Mouse (Mus musculus) liver, embryonic 16.5 days (tissue): ENCODE data around the gene Dera. TPM values are rescaled to one million over a fixed set of nuclear protein-coding genes. Genes with fewer than 3 reads are reported as not detected.

Source experiments
- ATAC-seq: fragments of 200-750 bp; cut with Nextera tagmentation; 2 replicates; pipeline ENCODE4 v1.8.0; 2017; ENCODE audit warnings: low read depth, mild to moderate bottlenecking, moderate number of reproducible peaks, moderate library complexity
- H3K27ac ChIP-seq: fragments of 300-500 bp; sonication (generic); 2 replicates; pipeline ENCODE4 v1.5.1; 2014; ENCODE audit warnings: mild to moderate bottlenecking, low read length
- H3K27me3 ChIP-seq: fragments of 300-500 bp; sonication (generic); 2 replicates; pipeline ENCODE4 v1.6.1; 2014; ENCODE audit warnings: low read depth, low read length, mixed read lengths; ENCODE audit not compliant: control insufficient read depth, insufficient read depth
- H3K36me3 ChIP-seq: fragments of 300-500 bp; sonication (generic); 2 replicates; pipeline ENCODE4 v1.6.1; 2014; ENCODE audit warnings: mild to moderate bottlenecking; ENCODE audit not compliant: control insufficient read depth, insufficient read depth
- H3K4me1 ChIP-seq: fragments of 300-500 bp; sonication (generic); 2 replicates; pipeline ENCODE4 v1.6.1; 2014; ENCODE audit warnings: low read depth, low read length, mixed read lengths; ENCODE audit not compliant: control insufficient read depth
- H3K4me2 ChIP-seq: fragments of 300-500 bp; sonication (generic); 2 replicates; pipeline ENCODE4 v1.6.1; 2014; ENCODE audit warnings: low read depth, low read length, mixed read lengths
- H3K4me3 ChIP-seq: fragments of 300-500 bp; sonication (generic); 2 replicates; pipeline ENCODE4 v1.5.1; 2014; ENCODE audit warnings: low read depth, mild to moderate bottlenecking, low read length
- H3K9ac ChIP-seq: fragments of 300-500 bp; sonication (generic); 2 replicates; pipeline ENCODE4 v1.6.1; 2014; ENCODE audit warnings: low read depth, low read length
- H3K9me3 ChIP-seq: fragments of 300-500 bp; sonication (generic); replicated peaks from 2 replicates; pipeline ENCODE4 v1.6.1; 2016; ENCODE audit warnings: low read length; ENCODE audit not compliant: control insufficient read depth
- WGBS: fragments of 180-500 bp; shearing (Covaris S2); extraction: QIAGEN DNeasy Blood & Tissue Kit; methylation state at CpG from one replicate; pipeline ENCODE4 v1.1.7; 2014; ENCODE audit not compliant: insufficient replicate concordance; 5-methylcytosine and 5-hydroxymethylcytosine counted together
- polyA plus RNA-seq: library from polyadenylated mRNA; unstranded; fragments of >200 nt; fragmentation: Nextera tagmentation; extraction: Ambion mirVana; gene quantifications from 2 replicates; pipeline ENCODE4 v1.2.1, GENCODE M21; 2015

Gene Dera
- polyA plus RNA-seq, 1 experiment from 2014 or later: 38.9 TPM

DNA sequence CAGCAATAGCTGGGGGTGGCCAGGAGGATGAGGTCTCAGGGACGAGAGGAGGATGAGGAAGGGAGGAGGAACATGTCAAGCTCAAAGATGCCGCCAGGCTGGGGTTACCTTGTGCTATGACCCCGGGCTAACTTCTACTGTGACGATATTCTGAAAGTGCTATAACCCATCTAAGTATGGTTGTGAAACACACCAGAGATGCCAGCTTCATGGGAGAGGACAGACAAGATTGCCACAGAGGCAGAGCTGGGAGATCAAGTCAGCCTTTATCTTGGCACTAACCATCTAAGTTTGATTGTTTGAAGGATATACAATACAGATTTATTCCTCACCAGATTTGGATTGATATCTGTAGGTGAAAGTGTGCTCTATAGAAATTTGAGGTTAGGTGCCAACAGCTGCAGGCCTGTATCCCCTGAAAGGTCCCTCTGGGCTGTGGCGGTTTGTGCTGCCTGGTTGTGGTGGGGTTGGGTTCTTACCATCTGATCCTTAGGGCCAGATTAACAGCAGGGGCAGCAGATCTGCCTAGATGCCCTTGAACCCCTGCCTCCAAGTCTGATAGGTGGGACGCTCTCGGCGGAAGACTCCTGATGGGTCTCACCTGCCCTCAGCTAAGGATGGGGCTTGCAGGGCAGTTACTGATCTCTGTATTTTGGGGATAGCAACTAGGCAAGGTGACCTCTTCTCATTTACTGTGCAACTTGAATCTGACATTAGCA, 18.7 kb downstream of the Dera start:
- H3K9me3 ChIP-seq: no peaks in the 10 kb centered on the region
- H3K9ac ChIP-seq: no peak overlapping the region
- H3K4me3 ChIP-seq: no peak overlapping the region
- H3K4me1 ChIP-seq: no peaks in the 10 kb centered on the region
- no peak for ATAC-seq
- H3K36me3 ChIP-seq: no peaks in the 10 kb centered on the region
- 79% methylated on average over 8 of the region's 8 CpGs for WGBS
- H3K27ac ChIP-seq: no peak overlapping the region
- no peak overlapping the region for H3K4me2 ChIP-seq
- H3K27me3 ChIP-seq: no peaks in the 10 kb centered on the region

GRCm38 (mm10) chr6:137773637-137774028, 19.3 kb downstream of the Dera start:
- Histone ChIP-seq H3K9ac (no peak overlapping the region), H3K27ac (no peak overlapping the region), H3K4me2 (no peak overlapping the region), H3K36me3 (no peaks in the 10 kb centered on the region), H3K4me3 (no peak overlapping the region), H3K27me3 (no peaks in the 10 kb centered on the region), H3K4me1 (no peaks in the 10 kb centered on the region), H3K9me3 (no peaks in the 10 kb centered on the region)
- WGBS: 76% methylated on average over 6 of the region's 6 CpGs
- ATAC-seq: no peak

GRCm38 (mm10) chr6:137774166-137774565, 19.8 kb downstream of the Dera start:
- no peak overlapping the region for H3K4me2 ChIP-seq
- H3K4me1 ChIP-seq: no peaks in the 10 kb centered on the region
- H3K9me3 ChIP-seq: no peaks in the 10 kb centered on the region
- WGBS: 78% methylated on average over 13 of the region's 13 CpGs
- H3K36me3 ChIP-seq: no peaks in the 10 kb centered on the region
- H3K27me3 ChIP-seq: no peaks in the 10 kb centered on the region
- no peak overlapping the region for H3K9ac ChIP-seq
- H3K4me3 ChIP-seq: no peak overlapping the region
- ATAC-seq: no peak
- H3K27ac ChIP-seq: no peak overlapping the region

DNA sequence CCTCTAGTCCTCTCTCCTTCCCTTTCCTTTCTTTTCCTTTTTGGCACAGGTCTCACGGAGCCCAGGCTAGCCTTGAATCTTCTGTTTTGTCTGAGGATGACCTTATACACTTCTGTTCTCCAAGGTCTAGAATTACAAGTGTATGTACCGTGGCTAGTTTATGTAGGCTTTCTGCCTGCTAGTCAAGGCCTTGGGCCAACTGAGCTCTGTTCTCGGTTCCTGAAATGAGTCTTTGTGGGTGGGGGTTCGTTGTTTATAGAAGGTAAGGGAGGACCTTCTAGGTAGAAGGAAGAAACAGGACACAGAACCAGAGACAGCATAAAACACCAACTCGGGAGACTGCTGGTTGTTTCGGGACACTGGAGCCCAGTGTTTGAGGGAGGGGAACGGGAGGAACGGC, 20.8 kb downstream of the Dera start:
- no peak overlapping the region for H3K4me2 ChIP-seq
- H3K9me3 ChIP-seq: no peaks in the 10 kb centered on the region
- no peaks in the 10 kb centered on the region for H3K4me1 ChIP-seq
- ATAC-seq: no peak
- H3K27ac ChIP-seq: no peak overlapping the region
- no peak overlapping the region for H3K4me3 ChIP-seq
- peaks cover 2% of the 10 kb centered on the region; the same call in 1 of the 2 replicates for H3K36me3 ChIP-seq
- H3K9ac ChIP-seq: no peak overlapping the region
- H3K27me3 ChIP-seq: no peaks in the 10 kb centered on the region
- WGBS: 71% methylated on average over 8 of the region's 8 CpGs

DNA sequence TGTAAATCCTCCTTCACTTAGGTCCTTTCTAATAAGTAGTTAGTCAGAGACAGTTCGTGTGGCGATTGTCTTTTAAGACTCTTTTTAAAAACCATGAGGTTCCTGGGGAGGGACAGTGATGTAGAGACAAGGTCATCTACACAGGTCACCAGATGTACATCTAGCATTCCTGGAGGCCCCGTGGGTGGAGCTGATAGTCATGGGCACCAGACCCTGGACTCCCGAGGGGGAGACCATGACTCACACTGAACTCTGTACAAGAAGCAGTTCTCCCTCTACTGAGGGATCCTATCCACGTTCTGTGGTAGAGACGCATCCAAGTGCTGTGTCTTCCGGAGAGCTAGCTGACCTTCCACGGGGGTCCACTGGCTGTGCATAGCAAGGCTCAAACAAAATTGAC, 22.6 kb downstream of the Dera start:
- 74% methylated on average over 8 of the region's 8 CpGs for WGBS
- Histone ChIP-seq H3K9ac (no peak overlapping the region), H3K4me2 (no peak overlapping the region), H3K9me3 (no peaks in the 10 kb centered on the region), H3K27ac (no peak overlapping the region), H3K36me3 (peaks cover 2% of the 10 kb centered on the region; the same call in 1 of the 2 replicates), H3K27me3 (no peaks in the 10 kb centered on the region), H3K4me3 (no peak overlapping the region), H3K4me1 (no peaks in the 10 kb centered on the region)
- no peak for ATAC-seq

DNA sequence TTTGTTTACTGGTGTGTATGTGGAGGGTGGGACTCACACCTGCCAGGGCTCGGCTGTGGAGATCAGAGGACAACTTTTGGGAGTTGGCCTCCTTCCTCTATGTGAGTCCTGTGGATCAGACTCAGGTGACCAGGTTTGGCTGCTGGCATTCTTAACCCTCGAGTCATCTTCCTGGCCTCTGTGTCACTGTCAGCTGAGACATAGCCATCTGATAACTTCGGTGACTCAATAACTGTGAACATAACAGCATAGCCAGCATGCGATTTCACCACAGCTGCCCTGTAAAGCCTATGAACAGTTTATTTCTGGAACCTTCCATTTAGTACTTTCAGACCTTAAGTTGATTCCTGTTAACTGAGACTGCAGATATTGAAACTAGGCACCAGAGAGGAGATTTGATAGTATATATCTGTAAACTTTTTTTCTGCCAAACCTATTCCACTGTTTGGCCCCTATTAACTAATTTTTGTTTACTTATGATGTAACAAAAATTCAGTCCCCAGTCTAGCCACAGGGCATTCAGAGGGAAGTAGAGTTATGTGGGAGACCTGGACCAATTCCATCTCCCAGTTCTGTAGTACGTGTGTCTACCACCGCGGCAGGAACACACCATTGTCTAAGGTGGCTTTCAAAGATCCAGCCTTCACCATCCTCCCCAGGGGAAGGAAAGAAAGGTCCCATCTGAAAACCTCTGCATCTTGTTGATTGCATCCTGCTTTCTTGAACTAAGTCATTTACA, 29.7 kb downstream of the Dera start:
- Histone ChIP-seq H3K4me3 (no peak overlapping the region), H3K27ac (no peak overlapping the region), H3K27me3 (no peaks in the 10 kb centered on the region), H3K4me1 (no peaks in the 10 kb centered on the region), H3K9me3 (no peaks in the 10 kb centered on the region), H3K36me3 (peaks cover 2% of the 10 kb centered on the region; the same call in 1 of the 2 replicates), H3K9ac (no peak overlapping the region), H3K4me2 (no peak overlapping the region)
- ATAC-seq: no peak
- WGBS: 70% methylated on average over 7 of the region's 7 CpGs

GRCm38 (mm10) chr6:137788976-137789590, 34.7 kb downstream of the Dera start:
- H3K27ac ChIP-seq: no peak overlapping the region
- no peaks in the 10 kb centered on the region for H3K4me1 ChIP-seq
- H3K9ac ChIP-seq: no peak overlapping the region
- H3K4me2 ChIP-seq: no peak overlapping the region
- no peak for ATAC-seq
- WGBS: 41% methylated on average over 9 of the region's 9 CpGs
- H3K27me3 ChIP-seq: no peaks in the 10 kb centered on the region
- no peaks in the 10 kb centered on the region for H3K9me3 ChIP-seq
- no peaks in the 10 kb centered on the region; the same call in 1 of the 2 replicates for H3K36me3 ChIP-seq
- no peak overlapping the region for H3K4me3 ChIP-seq

GRCm38 (mm10) chr6:137789658-137790057, 35.3 kb downstream of the Dera start:
- Histone ChIP-seq H3K27ac (no peak overlapping the region), H3K9ac (no peak overlapping the region), H3K36me3 (no peaks in the 10 kb centered on the region; the same call in 1 of the 2 replicates), H3K4me2 (no peak overlapping the region), H3K4me3 (no peak overlapping the region), H3K9me3 (no peaks in the 10 kb centered on the region), H3K4me1 (no peaks in the 10 kb centered on the region), H3K27me3 (no peaks in the 10 kb centered on the region)
- 47% methylated on average over 2 of the region's 2 CpGs for whole genome bisulfite sequencing
- ATAC-seq: no peak

- H3K27ac ChIP-seq: no peak overlapping the region
- no peak overlapping the region for H3K4me3 ChIP-seq
- H3K9ac ChIP-seq: no peak overlapping the region
- H3K27me3 ChIP-seq: no peaks in the 10 kb centered on the region
- peaks cover 6% of the 10 kb centered on the region for H3K36me3 ChIP-seq
- H3K4me1 ChIP-seq: no peaks in the 10 kb centered on the region
- H3K9me3 ChIP-seq: no peaks in the 10 kb centered on the region
- ATAC-seq: no peak
- H3K4me2 ChIP-seq: no peak overlapping the region
- 18% methylated on average over 2 of the region's 2 CpGs for WGBS
Measured at GRCm38 (mm10) chr6:137795494-137795893, 41.1 kb downstream of the Dera start.
